Mouse (Mus musculus) layer of hippocampus, postnatal 25 days (tissue): Measurements from ENCODE around the gene Gm20431. TPM values are rescaled to one million over a fixed set of nuclear protein-coding genes. Genes with fewer than 3 reads are reported as not detected.

Experiments used
- DNase-seq, 2 experiments: peaks; one replicate each; pipeline ENCODE4 v3.0.0; 2022; ENCODE audit warnings: mixed read lengths in 2 of 2, low spot score in 1 of 2; ENCODE audit errors: extremely low spot score in 1 of 2
- total RNA-seq, 2 experiments: library from RNA; stranded (reverse); gene quantifications; 2 replicates each; pipeline ENCODE4 v1.2.3; 2021

The Gm20431 gene
- total RNA-seq, 2 experiments from 2014 or later, result 51.0 to 51.3 TPM

GRCm38 (mm10) chr2:167689501-167690218 lies 28.4 kb upstream of the Gm20431 start, which contains the start of gene Tmem189:
TSS of gene Tmem189 (minus strand) at chr2:167689822.
- DNase-seq, result peak; percentile 36 to 51

- peak; percentile 71 to 89 for DNase-seq
Measured at GRCm38 (mm10) chr2:167688498-167689451, 27.5 kb upstream of the Gm20431 start, which contains the start of gene Cebpb. TSS of gene Cebpb (plus strand) at chr2:167688915.

DNA sequence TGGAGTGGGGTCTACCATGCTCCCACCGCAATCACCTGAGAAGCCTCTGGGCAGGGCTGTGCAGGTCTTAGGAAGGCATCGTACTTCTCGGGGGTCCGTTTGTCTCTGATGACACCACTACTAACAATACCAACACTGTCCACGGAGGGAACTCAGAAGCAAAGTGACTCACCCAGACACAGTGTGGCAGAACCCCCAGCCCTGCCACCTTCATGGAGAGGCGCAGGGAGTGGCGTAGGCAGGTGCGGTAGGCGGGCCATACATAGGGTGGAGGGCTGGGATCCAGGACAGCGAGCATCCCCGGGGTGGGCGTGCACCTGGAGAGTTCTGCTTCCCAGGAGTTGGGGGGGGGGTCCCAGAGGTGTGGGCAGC lies 26.8 kb upstream of the Gm20431 start:
- no peak for DNase-seq

DNA sequence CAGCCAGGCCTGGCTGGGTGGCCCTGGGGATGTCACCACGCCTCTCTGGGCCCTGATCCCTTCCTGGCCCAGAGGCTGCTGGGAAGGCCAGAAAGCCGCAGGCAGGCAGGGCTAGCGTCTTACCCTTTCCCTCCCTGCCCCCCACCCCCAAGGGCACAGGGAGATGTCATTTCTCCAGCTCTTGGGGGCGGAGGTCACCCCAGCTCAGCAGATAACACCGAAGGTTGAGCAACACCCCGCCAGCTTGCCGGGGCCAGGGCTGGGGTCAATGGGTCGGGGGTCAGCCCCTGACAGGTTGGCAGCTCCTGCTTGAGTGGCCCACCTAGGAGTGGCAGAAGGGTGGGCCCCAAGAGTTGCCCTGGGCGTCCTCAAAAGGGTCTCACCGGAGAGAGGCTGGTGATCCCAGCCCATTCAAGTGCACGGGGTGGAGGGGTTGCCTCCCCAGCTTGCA lies 26.4 kb upstream of the Gm20431 start:
- DNase-seq, result no peak

GRCm38 (mm10) chr2:167687250-167687586 lies 25.9 kb upstream of the Gm20431 start:
- no peak for DNase-seq

GRCm38 (mm10) chr2:167686382-167687249 lies 25.3 kb upstream of the Gm20431 start:
- no peak for DNase-seq

- DNase-seq, result no peak
Measured at GRCm38 (mm10) chr2:167685865-167686264, 24.6 kb upstream of the Gm20431 start.

DNA sequence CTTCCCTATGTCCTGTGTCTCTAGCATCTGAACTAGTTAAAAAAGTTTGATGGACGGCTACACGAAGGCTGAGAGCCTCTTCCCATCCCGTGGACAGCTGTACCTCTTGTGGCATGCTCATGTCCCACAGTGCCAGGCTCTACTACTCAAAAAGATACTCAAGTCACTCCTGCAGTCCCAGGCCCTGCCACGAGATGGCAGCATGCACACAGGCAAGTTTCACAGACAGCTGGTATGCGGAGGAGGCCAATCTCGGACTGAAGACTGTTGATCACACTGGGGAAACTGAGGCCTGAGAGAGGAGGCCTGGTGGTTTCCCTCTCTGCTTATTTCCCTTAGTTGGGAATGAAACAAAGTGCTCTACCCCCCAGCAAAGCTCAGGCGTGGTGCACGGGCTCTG lies 23.8 kb upstream of the Gm20431 start:
- DNase-seq, result peak; percentile 99 to 100

DNA sequence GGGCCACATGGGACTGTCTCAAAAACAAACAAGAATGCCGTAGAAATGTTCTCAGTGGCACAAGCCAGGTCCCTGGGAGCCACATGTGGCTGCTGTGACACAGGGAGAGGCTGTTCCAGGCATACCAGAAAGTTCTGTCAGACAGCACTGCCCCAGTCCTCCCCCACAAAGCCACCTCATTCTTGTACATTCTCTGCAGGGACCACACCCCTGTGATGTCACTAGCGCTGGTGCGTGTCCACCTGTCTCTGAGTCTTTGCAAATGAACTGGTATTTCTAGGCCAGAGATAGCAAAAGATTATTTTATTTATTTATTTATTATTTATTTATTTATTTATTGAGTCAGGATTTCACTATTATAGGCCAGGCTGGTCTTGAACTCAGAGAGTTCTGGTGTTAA lies 22.4 kb upstream of the Gm20431 start:
- DNase-seq, result no peak

- no peak for DNase-seq
Measured at GRCm38 (mm10) chr2:167680657-167681056, 19.4 kb upstream of the Gm20431 start.

DNA sequence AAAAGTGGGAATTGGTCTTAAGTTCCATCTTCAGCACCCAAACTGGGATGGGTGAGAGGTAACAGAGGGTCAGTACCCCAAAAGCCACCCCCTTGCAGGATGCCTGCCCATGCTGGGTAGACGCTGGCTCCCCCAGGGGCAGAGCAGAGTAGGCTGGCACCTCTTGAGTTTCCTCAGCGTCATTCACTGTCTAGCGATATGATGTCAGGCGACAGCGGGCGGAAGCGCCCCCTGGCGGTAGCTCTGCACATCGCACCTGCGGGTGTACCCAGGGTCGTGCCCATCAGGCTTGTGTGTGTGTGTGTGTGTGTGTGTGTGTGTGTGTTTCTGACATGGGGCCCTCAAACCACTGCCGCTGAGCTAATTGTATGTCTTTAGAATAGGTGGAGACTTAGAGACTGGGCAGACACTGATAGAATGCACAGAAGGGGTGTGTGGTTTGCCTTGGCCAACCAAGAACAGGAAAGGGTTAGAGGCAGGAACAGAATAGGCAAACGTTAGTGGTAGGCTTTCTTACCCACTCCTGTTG lies 18.7 kb upstream of the Gm20431 start:
- DNase-seq, result peak; percentile 79 to 90

DNA sequence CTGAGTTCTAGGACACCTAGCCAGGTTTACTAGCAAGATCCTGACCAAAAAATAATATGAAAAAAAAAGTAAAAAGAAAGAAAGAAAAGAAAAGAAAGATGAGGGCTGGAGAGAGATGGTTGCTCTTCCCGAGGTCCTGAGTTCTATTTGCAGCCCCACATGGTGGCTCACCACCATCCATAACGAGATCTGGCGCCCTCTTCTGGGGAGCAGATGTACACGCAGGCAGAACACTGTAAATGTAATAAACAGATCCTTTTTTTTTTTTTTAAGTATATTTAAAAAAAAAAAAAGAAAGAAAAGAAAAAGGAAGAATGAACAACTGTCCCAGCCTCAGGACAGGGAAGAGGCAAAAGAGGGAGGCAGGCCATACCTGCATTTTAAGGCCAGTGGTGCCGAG lies 17.3 kb upstream of the Gm20431 start:
- no peak for DNase-seq

- no peak for DNase-seq
Measured at GRCm38 (mm10) chr2:167675120-167675909, 14.0 kb upstream of the Gm20431 start.

GRCm38 (mm10) chr2:167672212-167672685 lies 11.0 kb upstream of the Gm20431 start:
- no peak for DNase-seq

GRCm38 (mm10) chr2:167671101-167671633 lies 9.9 kb upstream of the Gm20431 start:
- no peak for DNase-seq

- DNase-seq, result no peak
Measured at GRCm38 (mm10) chr2:167669398-167669797, 8.1 kb upstream of the Gm20431 start.

GRCm38 (mm10) chr2:167668426-167668825 lies 7.1 kb upstream of the Gm20431 start:
- no peak for DNase-seq

- DNase-seq, result no peak
Measured at GRCm38 (mm10) chr2:167665972-167666713, 4.8 kb upstream of the Gm20431 start.
